Mouse (Mus musculus) small intestine, adult 2 months (tissue): ENCODE measurements around the gene Otub1. TPM values are rescaled to one million over a fixed set of nuclear protein-coding genes. Genes with fewer than 3 reads are reported as not detected.

ENCODE experiments used
- H3K27ac ChIP-seq: fragments of 200-500 bp; 2 replicates; pipeline ENCODE4 v1.5.1; 2012; ENCODE audit warnings: low read depth, low read length, control low read depth, inconsistent platforms; ENCODE audit not compliant: insufficient read depth
- H3K27me3 ChIP-seq: fragments of 200-500 bp; 2 replicates; pipeline ENCODE4 v1.6.1; 2012; ENCODE audit warnings: mild to moderate bottlenecking, moderate library complexity, low read length, inconsistent platforms; ENCODE audit not compliant: control insufficient read depth, insufficient read depth
- H3K36me3 ChIP-seq: fragments of 200-500 bp; 2 replicates; pipeline ENCODE4 v1.6.1; 2012; ENCODE audit warnings: mild to moderate bottlenecking, low read length, control low read depth, inconsistent platforms; ENCODE audit not compliant: control insufficient read depth, insufficient read depth
- H3K4me1 ChIP-seq: fragments of 200-500 bp; 2 replicates; pipeline ENCODE4 v1.6.1; 2012; ENCODE audit warnings: low read length, inconsistent platforms, mixed read lengths; ENCODE audit not compliant: control insufficient read depth, insufficient read depth, insufficient read length
- H3K4me3 ChIP-seq: fragments of 200-500 bp; 2 replicates; pipeline ENCODE4 v1.5.1; 2012; ENCODE audit warnings: low read depth, mild to moderate bottlenecking, control low read depth, inconsistent platforms, low read length, moderate library complexity
- CTCF ChIP-seq: fragments of 200-500 bp; IDR thresholded peaks from 2 replicates; pipeline ENCODE4 v1.5.1; 2012; ENCODE audit warnings: low read depth, mild to moderate bottlenecking, control low read depth, inconsistent platforms, low read length, moderate library complexity, mixed read lengths; ENCODE audit not compliant: insufficient replicate concordance, insufficient read length; ENCODE audit errors: extremely low read depth
- POLR2A ChIP-seq: fragments of 200-500 bp; IDR thresholded peaks from 2 replicates; pipeline ENCODE4 v1.6.1; 2012; ENCODE audit warnings: low read depth, mild to moderate bottlenecking, control low read depth, inconsistent platforms, low read length, moderate library complexity
- WGBS: fragments of 180-500 bp; shearing (Covaris S2); methylation state at CpG from one replicate; pipeline ENCODE4 v1.1.7; 2018; 5-methylcytosine and 5-hydroxymethylcytosine counted together
- polyA plus RNA-seq: library from polyadenylated mRNA; depleted of rRNA; stranded (reverse); fragments of >200 nt; gene quantifications from 2 replicates; pipeline ENCODE4 v1.2.3, GENCODE M21; 2012

Gene Otub1
- polyA plus RNA-seq, 1 experiment = 113 TPM

- Histone ChIP-seq H3K27ac (no peak overlapping the region), H3K4me3 (no peak overlapping the region), H3K4me1 (peaks cover 8% of the 10 kb centered on the region), H3K36me3 (no peaks in the 10 kb centered on the region), H3K27me3 (no peaks in the 10 kb centered on the region)
- TF ChIP-seq CTCF (no peak), POLR2A (no peak)
- WGBS = 74% methylated on average over 7 of the region's 7 CpGs
These were observed 24.6 kb downstream of the Otub1 start for GRCm38 (mm10) chr19:7181496-7181895.

DNA sequence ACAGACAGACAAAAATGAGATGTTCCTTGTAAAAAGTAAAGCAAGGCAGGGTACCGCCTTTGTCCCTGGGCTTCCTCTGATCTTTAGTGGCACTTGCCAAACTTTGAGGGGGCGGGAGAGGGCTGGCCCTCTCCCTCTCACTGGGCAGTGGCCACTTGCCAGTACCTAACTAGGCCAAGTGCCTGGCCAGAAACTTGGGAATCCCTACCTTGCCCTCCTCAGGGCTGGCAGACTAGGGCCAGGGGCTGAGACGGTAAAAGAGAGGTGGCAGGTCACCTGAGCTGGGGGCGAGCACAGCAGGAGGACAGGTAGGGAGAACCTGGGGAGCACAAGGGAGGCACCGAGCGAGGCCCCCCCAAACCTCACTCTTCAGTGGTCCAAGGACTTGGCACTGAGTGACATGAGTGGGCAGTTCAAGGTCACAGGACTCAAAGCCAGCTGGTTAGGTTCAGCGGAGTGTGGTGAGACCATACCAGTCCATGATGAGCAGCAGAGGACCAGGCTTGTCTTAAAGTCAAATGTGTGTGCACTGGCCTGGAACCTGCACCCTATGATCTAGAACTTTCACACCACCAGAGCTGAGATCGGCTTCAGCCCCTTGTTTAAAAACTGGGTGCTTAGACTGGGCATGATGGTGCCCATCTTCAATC lies 25.2 kb downstream of the Otub1 start:
- Histone ChIP-seq H3K4me3 (no peak overlapping the region), H3K4me1 (peaks cover 7% of the 10 kb centered on the region), H3K27me3 (no peaks in the 10 kb centered on the region), H3K36me3 (no peaks in the 10 kb centered on the region), H3K27ac (no peak overlapping the region)
- TF ChIP-seq POLR2A = no peak
- no peak for TF ChIP-seq CTCF
- WGBS = 85% methylated on average over 8 of the region's 8 CpGs

DNA sequence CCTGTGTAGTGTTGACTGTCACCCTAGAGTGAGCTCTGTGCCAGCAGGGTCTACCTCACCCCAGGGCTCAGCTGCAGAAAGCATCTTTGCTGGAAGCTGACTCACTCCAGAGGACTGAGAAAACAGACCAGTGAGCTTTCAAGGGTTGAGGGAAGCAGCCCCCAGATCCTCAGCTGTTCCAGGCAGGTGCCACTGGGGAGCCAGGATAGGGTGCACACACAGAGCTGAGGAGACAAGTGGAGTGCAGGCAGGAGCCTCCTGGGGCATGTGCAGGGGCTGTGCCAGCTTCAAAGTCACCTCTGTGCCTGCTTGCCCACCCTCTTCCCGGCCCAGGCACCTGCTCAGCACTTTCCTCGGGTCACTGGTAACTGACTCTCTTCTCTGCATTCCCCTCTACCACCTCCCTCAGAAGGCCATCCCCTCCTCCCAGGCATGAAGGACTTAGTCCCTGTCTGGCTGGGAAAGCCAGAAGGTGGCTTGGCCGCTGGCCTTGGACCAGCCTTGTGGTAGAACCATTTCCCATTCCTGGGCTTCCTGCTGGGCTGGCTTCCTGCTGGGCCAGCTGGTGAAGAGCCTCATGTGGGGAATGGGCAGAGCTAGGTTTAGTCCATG lies 27.2 kb downstream of the Otub1 start:
- 55% methylated on average over 3 of the region's 3 CpGs for WGBS
- Histone ChIP-seq H3K4me3 (no peak overlapping the region), H3K4me1 (peaks cover 7% of the 10 kb centered on the region), H3K36me3 (no peaks in the 10 kb centered on the region), H3K27me3 (no peaks in the 10 kb centered on the region), H3K27ac (no peak overlapping the region)
- TF ChIP-seq CTCF (no peak), POLR2A (no peak)

GRCm38 (mm10) chr19:7177804-7178511 lies 28.2 kb downstream of the Otub1 start:
- Histone ChIP-seq H3K4me3 (no peak overlapping the region), H3K4me1 (peaks cover 7% of the 10 kb centered on the region), H3K36me3 (no peaks in the 10 kb centered on the region), H3K27ac (no peak overlapping the region), H3K27me3 (no peaks in the 10 kb centered on the region)
- TF ChIP-seq POLR2A (no peak), CTCF (no peak)
- WGBS = 89% methylated on average over 13 of the region's 13 CpGs

GRCm38 (mm10) chr19:7176041-7176696 lies 29.9 kb downstream of the Otub1 start:
- peaks cover 4% of the 10 kb centered on the region; the same call in 1 of the 2 replicates for H3K4me1 ChIP-seq
- no peaks in the 10 kb centered on the region for H3K36me3 ChIP-seq
- no peak overlapping the region for H3K4me3 ChIP-seq
- WGBS = 53% methylated on average over 11 of the region's 11 CpGs
- H3K27me3 ChIP-seq = no peaks in the 10 kb centered on the region
- H3K27ac ChIP-seq = no peak overlapping the region
- TF ChIP-seq POLR2A (no peak), CTCF (no peak)

DNA sequence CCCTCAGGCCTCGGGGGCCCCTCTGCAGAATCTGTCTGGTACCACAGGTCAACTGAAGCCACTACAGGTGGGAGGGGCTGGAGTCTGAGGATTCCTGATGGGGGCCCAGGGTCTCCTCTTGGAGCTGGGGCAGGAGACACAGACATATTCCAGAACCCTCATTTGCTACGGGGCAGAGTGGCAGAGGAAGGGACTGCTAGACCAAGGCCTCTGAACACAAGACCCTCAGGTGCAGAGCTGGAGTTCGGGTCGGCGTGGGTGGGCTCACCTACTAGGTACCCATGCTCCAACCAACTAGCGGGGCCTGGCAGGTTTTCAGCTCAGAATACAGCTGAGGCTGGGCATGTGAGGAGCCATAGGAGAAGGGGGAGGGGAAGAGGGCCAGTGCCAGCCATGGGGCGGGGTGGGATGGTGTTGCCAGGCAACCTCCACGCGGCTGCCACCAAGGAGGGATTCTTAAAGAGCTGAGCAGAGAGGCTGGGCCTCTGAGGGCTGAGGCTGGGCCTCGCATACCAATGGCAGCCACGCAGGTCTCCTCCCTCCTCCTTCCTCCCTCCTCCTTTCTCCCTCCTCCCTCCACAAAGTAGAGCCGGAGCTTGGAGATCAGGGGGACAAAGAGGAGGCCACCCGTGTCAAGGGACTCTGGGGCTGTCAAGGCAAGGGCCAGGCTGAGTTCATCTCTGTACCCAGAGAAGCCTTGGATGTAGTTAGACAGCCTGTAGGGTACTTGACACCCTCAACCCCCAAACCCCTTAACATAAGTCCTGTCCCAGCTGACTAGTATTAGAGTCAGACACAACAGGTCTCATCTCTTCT lies 33.9 kb downstream of the Otub1 start:
- Histone ChIP-seq H3K4me3 (no peak overlapping the region), H3K4me1 (peaks cover 6% of the 10 kb centered on the region; the same call in 1 of the 2 replicates), H3K27me3 (no peaks in the 10 kb centered on the region), H3K27ac (no peak overlapping the region), H3K36me3 (no peaks in the 10 kb centered on the region)
- TF ChIP-seq CTCF (no peak), POLR2A (no peak)
- 53% methylated on average over 13 of the region's 13 CpGs for WGBS
